Mouse (Mus musculus) embryonic fibroblast, embryonic 13.5 days (primary cell): ENCODE measurements around the gene Arhgap10.

Source experiments
- CTCF ChIP-seq: IDR thresholded peaks from 2 replicates; pipeline ENCODE4 v1.5.1; 2011; ENCODE audit warnings: mild to moderate bottlenecking, control low read depth, low read length, moderate library complexity, borderline replicate concordance; ENCODE audit not compliant: insufficient read depth
- POLR2A ChIP-seq: IDR thresholded peaks from 2 replicates; pipeline ENCODE4 v1.6.1; 2011; ENCODE audit warnings: low read depth, mild to moderate bottlenecking, control low read depth, low read length, moderate library complexity

- TF ChIP-seq CTCF (no peak), POLR2A (no peak)
Observed at GRCm38 (mm10) chr8:77408527-77409215, 109.1 kb downstream of the Arhgap10 start.
